Mouse (Mus musculus) heart, adult 2 months (tissue): ENCODE measurements at regions not wholly inside any gene's neighbourhood (a gene's known extent, or its start where the extent isn't known, plus 50 kb on each side); places are given as distances from the start of the nearest gene placed in this dataset.

Source experiments
- CTCF ChIP-seq: fragments of 200-600 bp; IDR thresholded peaks from 2 replicates; pipeline ENCODE4 v1.8.1; 2022; ENCODE audit warnings: antibody characterized with exemption, mild to moderate bottlenecking, moderate library complexity
- EP300 ChIP-seq: fragments of 200-500 bp; IDR thresholded peaks from 2 replicates; pipeline ENCODE4 v1.6.1; 2011; ENCODE audit warnings: low read depth, low read length, control low read depth; ENCODE audit not compliant: insufficient read depth
- POLR2A ChIP-seq: fragments of 200-500 bp; IDR thresholded peaks from 2 replicates; pipeline ENCODE4 v1.6.1; 2011; ENCODE audit warnings: mild to moderate bottlenecking, low read depth, low read length, control low read depth; ENCODE audit not compliant: insufficient read depth

DNA sequence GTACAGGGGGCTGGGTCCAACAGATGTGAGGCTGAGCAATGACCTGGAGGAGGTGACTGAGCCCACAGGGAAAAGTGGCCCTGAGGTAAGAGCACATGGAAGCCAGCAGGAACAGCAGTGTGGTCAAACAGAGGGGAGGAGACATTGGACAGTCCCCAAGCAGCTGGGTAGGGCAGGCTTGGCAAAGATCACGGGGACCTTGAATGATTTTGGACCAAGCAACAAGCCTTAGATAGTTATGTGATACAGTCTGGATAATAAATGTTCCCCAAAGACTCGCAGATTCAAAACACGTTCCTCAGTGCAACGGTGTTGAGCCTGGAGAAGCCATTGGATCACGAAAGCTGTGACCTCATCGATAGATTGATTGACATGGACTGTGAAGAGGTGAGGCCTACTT is 64.8 kb upstream of the Aldh1b1 start:
- TF ChIP-seq POLR2A (no peak), CTCF (no peak), EP300 (no peak)
